Mouse (Mus musculus): ENCODE data around the gene Acadm. TPM values are rescaled to one million over a fixed set of nuclear protein-coding genes. Genes with fewer than 3 reads are reported as not detected.
A peak's percentile ranks its signal among the peaks of the same experiment; 100 is the strongest.

Gene Acadm
- polyA plus RNA-seq, 1 experiment from 2014 or later = 58.4 TPM

DNA sequence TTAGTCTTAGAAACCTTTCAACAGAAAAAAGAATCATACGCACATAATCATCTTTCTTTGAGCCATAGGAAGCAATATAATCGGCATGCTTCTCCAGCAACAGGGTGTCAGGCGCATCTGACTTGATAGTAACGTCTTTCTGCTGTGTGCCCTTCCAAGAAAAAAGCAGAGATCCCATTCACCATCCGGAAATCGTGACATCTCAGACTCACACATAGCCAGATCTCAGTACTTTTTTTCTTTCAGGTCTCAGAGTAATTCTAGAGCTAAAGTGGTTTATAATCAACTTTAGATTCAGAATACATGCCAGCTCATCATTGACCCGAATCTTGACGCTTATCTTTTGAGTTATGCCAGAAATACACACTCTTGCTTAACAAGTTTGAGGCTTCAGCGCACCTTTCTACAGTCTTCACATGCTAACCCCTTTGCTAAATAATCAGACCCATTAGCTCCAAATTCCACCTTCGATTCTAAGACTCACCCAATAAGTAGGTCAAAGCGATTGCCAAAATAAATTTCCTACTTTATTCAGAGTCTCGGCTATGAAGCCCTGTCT lies 32.5 kb downstream of the Acadm start:
- WGBS = 4% methylated on average over 12 of the region's 12 CpGs
- Histone ChIP-seq H3K4me1 (peaks cover 25% of the 10 kb centered on the region), H3K4me2 (replicated peaks) (peak overlapping the region; percentile 83), H3K27me3 (no peaks in the 10 kb centered on the region), H3K27ac (peak overlapping the region; percentile 87), H3K9ac (peak overlapping the region; percentile 95), H3K4me3 (peak overlapping the region; percentile 84), H3K36me3 (peaks cover 43% of the 10 kb centered on the region), H3K9me3 (no peaks in the 10 kb centered on the region)
- ATAC-seq (ENCODE audit: insufficient number of reproducible peaks, insufficient read depth, low FRiP score, low TSS enrichment) = no peak

DNA sequence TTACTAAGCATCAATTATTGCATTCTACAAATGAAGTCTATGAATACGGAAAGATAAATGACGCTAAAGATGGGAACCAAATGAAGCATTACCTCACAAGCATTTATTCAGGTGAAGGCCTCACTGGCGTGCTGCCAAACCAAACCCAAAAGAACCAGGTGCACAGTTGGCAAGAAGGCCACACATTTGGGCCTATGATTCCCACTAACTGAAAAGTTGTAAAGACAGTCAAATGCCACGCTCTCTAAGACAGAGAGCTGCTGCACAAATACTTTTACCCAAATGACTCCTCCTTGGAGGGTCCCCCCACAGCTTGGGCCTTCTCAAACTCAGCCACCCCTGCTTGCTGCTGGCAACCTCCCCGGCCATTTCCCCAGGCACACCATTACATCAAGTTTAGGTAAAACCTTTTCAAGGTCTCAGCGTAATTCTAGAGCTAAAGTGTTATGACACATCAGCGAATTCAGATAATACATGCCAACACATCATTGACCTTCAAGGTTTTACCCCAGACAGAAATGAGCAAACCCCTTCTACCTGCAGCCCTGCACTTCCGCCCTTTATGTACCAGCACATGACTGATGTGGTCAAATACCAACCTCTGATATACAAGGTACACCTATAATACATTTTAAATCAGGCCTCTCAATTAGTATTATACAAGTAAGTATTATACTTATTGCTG lies 33.1 kb downstream of the Acadm start:
- Histone ChIP-seq H3K4me3 (peak overlapping the region; percentile 84), H3K4me2 (replicated peaks) (peak overlapping the region; percentile 83), H3K9me3 (no peaks in the 10 kb centered on the region), H3K9ac (peak overlapping the region; percentile 95), H3K36me3 (peaks cover 49% of the 10 kb centered on the region), H3K27me3 (no peaks in the 10 kb centered on the region), H3K27ac (0 out of 2 replicates have a peak overlapping the region, but pooled peaks have one; percentile 11), H3K4me1 (peaks cover 25% of the 10 kb centered on the region)
- WGBS = 51% methylated on average over 8 of the region's 8 CpGs
- ATAC-seq (ENCODE audit: insufficient number of reproducible peaks, insufficient read depth, low FRiP score, low TSS enrichment) = no peak

DNA sequence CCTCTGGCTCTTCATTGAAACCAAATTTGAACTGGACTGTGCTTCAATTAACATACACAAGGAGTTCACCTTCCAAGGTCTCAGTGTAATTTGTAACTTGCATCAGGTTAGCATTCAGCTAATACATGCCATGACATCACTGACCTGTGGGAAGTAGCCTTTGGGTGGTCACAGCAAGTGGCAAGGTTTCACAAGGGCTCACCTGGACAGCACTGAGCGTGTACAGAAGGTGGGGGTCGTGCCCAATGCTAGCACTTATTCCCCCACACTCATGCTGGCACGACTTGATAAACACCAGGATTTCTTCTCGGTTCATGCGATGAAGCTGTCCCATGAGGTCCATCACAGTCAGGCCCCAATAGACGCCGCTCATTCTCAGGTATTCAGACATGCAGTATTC lies 33.9 kb downstream of the Acadm start:
- Histone ChIP-seq H3K27ac (no peak overlapping the region), H3K9ac (peak overlapping the region; percentile 95; the same call in 1 of the 2 replicates), H3K27me3 (no peaks in the 10 kb centered on the region), H3K4me2 (replicated peaks) (peak overlapping the region; percentile 83), H3K9me3 (no peaks in the 10 kb centered on the region), H3K4me1 (peaks cover 25% of the 10 kb centered on the region), H3K4me3 (peak overlapping the region; percentile 84), H3K36me3 (peaks cover 58% of the 10 kb centered on the region)
- ATAC-seq (ENCODE audit: insufficient number of reproducible peaks, insufficient read depth, low FRiP score, low TSS enrichment) = no peak
- WGBS = 71% methylated on average over 7 of the region's 7 CpGs

DNA sequence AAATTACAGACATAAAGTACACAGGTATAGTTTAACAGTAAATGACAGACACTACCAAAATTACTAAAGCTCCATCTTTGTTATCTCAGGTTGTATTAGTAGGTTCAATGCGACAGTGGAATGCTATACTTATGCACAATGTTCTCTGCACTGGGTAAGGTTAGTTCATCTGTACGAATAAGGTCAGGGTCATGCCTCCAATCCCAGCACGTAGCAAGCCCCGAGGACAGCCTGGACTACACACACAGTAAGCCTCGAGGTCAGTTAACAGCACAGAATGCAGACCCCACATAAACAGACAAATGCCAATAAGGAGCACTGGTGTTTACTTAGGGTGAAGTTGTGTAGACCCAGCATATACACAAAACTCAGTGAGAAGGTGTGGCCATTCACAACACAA lies 35.5 kb downstream of the Acadm start:
- no peak overlapping the region for H3K27ac ChIP-seq
- no peak for ATAC-seq (ENCODE audit: insufficient number of reproducible peaks, insufficient read depth, low FRiP score, low TSS enrichment)
- H3K4me2 ChIP-seq (replicated peaks) = no peak overlapping the region
- peaks cover 70% of the 10 kb centered on the region for H3K36me3 ChIP-seq
- H3K4me3 ChIP-seq = no peak overlapping the region
- no peaks in the 10 kb centered on the region for H3K9me3 ChIP-seq
- H3K4me1 ChIP-seq = peaks cover 25% of the 10 kb centered on the region
- no peak overlapping the region for H3K9ac ChIP-seq
- no peaks in the 10 kb centered on the region for H3K27me3 ChIP-seq
- 75% methylated on average over 5 of the region's 5 CpGs for WGBS

DNA sequence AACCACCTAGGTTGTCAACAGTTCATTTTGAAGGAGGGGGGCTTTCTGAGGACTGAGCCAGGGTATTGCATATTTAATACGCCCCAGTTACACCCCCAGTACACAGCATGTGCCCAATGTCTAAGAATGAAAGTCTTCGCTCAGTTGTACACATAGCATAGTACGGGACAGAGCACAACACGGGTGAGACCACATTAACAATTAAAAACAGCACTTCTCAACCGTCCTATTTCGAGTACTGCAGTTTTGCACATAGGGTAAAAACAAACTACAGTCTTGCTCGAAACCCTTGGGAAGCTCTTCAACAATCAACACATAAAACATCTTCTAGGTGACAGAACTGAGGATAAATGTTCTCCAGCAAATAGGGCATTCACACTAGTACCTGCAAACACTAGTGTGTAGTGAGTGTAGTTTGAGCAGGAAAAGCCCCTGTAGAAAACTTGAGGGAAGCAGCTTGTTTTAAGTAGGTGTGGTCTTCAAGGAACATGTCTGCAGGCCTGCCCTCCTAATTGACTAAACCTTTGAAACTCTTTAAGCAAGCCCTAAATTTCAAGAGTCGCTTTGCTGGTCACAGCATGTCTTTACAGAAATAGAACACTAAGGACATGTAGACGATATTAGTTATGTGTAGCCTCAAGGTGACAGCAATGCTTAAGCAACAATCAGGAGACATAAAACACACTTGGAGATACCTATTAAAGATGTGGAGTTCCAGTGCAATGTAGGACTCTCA lies 38.1 kb downstream of the Acadm start, which contains the start of gene Msh4:
TSS of gene Msh4 (minus strand) at position 3 of the 736 bp plus-strand sequence.
- Histone ChIP-seq H3K4me1 (peaks cover 21% of the 10 kb centered on the region), H3K27me3 (no peaks in the 10 kb centered on the region), H3K4me3 (no peak within 1 kb of the TSS), H3K9ac (no peak within 1 kb of the TSS), H3K9me3 (no peaks in the 10 kb centered on the region), H3K36me3 (peaks cover 76% of the 10 kb centered on the region), H3K4me2 (replicated peaks) (no peak within 1 kb of the TSS), H3K27ac (no peak within 1 kb of the TSS)
- 0 out of 2 replicates have a peak, but pooled peaks have one; percentile 48 for ATAC-seq (ENCODE audit: insufficient number of reproducible peaks, insufficient read depth, low FRiP score, low TSS enrichment)
- WGBS = 83% methylated on average over 9 of the region's 9 CpGs

DNA sequence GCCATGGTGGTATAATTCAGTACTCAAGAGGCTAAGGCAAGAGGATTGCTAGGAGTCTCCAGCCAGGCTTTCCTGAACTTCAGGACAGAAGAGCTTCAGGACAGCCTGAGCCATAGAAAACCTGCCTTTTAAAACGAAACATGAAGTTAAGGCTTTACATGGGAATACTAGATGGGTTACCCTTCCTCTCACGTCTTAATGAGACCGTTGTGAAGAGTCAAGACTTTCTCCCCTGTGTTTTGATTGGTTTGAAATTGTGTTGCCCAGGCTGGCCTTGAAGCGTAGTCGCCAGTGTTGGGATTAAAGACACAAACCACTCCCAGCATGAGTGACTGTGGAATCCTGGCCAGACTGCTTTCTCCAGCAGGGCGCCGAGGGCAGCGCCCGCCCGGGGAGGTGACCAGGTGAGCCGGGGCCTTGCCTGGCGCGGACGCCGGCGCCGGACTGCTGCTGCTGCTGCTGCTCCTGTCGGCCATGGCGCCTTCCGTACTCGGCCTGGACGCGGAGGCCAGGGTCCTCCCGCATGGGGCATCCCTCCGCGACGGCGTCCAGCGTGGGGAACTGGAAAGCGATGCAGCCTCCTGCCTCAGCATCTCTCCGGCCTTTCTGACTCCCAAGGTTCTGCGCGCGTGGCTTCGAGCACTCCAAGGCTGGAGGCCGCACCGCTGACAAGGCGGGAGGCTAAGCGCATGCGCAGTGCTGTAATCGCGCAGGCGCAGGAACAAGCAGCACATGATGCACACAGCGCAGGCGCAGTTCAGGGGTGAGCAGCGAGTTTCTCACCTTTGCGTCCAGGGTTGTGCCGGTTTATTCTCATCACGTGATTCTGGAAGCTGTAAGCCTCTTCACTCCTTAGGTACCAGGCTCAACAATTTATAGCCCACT lies 38.9 kb downstream of the Acadm start:
- H3K36me3 ChIP-seq = peaks cover 68% of the 10 kb centered on the region
- WGBS = 84% methylated on average over 49 of the region's 49 CpGs
- no peak; the same call in 1 of the 2 replicates for ATAC-seq (ENCODE audit: insufficient number of reproducible peaks, insufficient read depth, low FRiP score, low TSS enrichment)

DNA sequence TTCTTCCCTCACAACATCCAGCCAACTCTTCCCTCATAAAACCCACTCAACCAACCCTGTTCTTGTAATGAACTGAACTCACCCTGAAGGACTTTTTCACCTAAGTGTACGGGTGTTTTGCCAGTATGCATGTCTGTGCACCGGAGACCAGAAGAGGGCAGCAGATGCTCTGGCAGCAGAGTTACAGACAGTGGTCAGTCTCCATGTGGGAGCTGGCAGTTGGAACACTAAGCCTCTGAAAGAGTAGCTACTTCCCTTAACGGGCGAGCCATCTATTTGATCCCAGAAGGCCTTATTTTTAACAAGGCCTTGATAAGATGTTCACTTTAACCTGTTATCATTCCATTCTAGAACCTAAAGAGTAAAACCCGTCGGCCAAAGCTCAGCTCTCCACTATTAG lies 39.8 kb downstream of the Acadm start:
- Histone ChIP-seq H3K9ac (no peak overlapping the region), H3K27me3 (no peaks in the 10 kb centered on the region), H3K27ac (no peak overlapping the region), H3K4me1 (peaks cover 8% of the 10 kb centered on the region; the same call in 1 of the 2 replicates), H3K9me3 (no peaks in the 10 kb centered on the region), H3K4me3 (no peak overlapping the region), H3K36me3 (peaks cover 59% of the 10 kb centered on the region), H3K4me2 (replicated peaks) (no peak overlapping the region)
- no peak for ATAC-seq (ENCODE audit: insufficient number of reproducible peaks, insufficient read depth, low FRiP score, low TSS enrichment)
- WGBS = 78% methylated on average over 6 of the region's 6 CpGs

More for the DNA sequence above, 38.9 kb downstream of the Acadm start:
- no peak overlapping the region for H3K27ac ChIP-seq
- no peaks in the 10 kb centered on the region for H3K27me3 ChIP-seq
- no peak overlapping the region for H3K4me3 ChIP-seq
- H3K4me2 ChIP-seq (replicated peaks) = no peak overlapping the region
- no peaks in the 10 kb centered on the region for H3K9me3 ChIP-seq
- H3K9ac ChIP-seq = no peak overlapping the region
- H3K4me1 ChIP-seq = peaks cover 13% of the 10 kb centered on the region

DNA sequence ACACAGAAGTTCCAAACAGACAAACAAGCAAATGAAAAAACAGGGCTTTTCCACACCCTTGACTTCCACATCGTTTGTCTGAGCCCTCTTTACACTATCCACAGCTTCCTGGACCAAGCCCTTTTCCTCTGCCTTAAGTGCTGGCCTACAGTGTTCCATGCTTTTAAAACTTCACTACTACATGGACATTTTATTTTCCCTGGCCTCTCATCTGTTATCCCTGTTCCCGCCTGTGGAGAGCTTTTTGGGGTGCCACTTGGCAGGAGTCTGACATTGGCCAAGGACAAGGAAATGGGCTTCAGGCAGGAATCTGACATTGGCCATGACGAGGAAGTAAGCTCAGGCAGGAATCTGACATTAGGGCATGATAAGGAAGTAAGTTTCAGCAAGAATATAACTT lies 41.8 kb downstream of the Acadm start:
- Histone ChIP-seq H3K9me3 (no peaks in the 10 kb centered on the region), H3K4me2 (replicated peaks) (no peak overlapping the region), H3K4me3 (no peak overlapping the region), H3K27ac (no peak overlapping the region), H3K4me1 (no peaks in the 10 kb centered on the region), H3K36me3 (peaks cover 39% of the 10 kb centered on the region), H3K9ac (no peak overlapping the region), H3K27me3 (no peaks in the 10 kb centered on the region)
- ATAC-seq (ENCODE audit: insufficient number of reproducible peaks, insufficient read depth, low FRiP score, low TSS enrichment) = no peak
- 65% methylated on average over 3 of the region's 3 CpGs for WGBS

DNA sequence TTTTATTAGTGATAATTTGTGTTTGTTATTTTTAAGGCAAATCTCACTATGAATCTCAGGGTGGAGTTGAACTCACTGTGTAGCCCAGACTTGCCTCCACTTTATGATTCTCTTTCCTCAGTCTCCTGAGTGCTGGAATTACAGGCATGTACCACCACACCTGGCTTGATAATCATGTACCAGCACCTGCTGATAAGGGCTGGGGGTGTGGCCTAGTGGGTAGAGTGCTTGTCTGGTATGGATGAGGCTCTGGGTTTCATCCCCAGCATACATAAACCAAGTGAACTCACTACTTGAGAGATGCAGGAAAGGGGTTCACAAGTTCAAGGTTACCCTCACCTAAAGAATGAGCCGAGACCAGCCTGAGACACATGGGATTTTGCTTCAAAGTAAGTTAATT lies 42.5 kb downstream of the Acadm start:
- ATAC-seq (ENCODE audit: insufficient number of reproducible peaks, insufficient read depth, low FRiP score, low TSS enrichment) = no peak
- H3K4me2 ChIP-seq (replicated peaks) = no peak overlapping the region
- H3K4me3 ChIP-seq = no peak overlapping the region
- H3K4me1 ChIP-seq = no peaks in the 10 kb centered on the region
- peaks cover 33% of the 10 kb centered on the region for H3K36me3 ChIP-seq
- no peaks in the 10 kb centered on the region for H3K9me3 ChIP-seq
- WGBS = 70% methylated on average over 1 of the region's 1 CpGs
- no peaks in the 10 kb centered on the region for H3K27me3 ChIP-seq
- H3K27ac ChIP-seq = no peak overlapping the region
- H3K9ac ChIP-seq = no peak overlapping the region

DNA sequence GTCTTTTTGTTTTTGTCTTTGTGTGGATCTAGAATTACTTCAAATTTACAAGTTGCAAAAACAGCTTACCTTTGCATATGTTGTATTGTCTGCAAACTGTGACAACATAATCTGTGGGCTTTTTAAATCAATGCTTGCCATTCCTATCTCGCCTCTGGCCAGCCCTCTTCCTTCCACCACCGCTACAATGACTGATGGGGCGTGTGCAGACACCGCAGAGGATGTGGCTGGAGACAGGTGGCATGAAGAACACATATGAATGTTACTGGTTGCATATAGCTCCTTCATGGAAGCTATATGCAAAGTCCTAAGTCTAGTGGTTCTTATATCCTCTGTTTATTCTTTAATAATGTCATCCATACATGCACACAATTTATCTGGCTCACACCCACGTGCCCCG lies 47.2 kb downstream of the Acadm start:
- ATAC-seq (ENCODE audit: insufficient number of reproducible peaks, insufficient read depth, low FRiP score, low TSS enrichment) = no peak
- Histone ChIP-seq H3K4me2 (replicated peaks) (no peak overlapping the region), H3K36me3 (no peaks in the 10 kb centered on the region), H3K9ac (no peak overlapping the region), H3K4me3 (no peak overlapping the region), H3K9me3 (no peaks in the 10 kb centered on the region), H3K4me1 (no peaks in the 10 kb centered on the region), H3K27me3 (no peaks in the 10 kb centered on the region), H3K27ac (no peak overlapping the region)
- WGBS = 75% methylated on average over 6 of the region's 6 CpGs

DNA sequence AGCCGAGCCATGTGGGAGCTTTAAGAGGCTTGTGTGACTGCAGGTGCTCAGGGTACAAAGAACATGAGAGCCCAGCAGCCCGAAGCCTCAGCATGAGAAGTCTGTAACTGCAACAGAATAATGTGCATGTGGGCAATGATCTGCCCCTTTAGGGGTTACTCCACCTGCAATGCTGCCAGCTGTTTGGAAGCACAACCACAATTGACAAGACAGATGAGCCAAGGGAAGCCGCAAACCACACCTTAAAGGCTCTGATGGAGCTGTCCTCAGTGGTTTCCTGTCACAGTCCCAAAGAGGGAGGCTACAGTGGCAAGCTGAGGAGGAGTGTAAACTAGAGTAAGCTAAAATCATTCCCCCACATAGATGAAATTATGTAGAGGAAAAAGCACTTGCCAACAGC lies 49.0 kb downstream of the Acadm start:
- no peaks in the 10 kb centered on the region for H3K36me3 ChIP-seq
- WGBS = 89% methylated on average over 3 of the region's 3 CpGs
- H3K27ac ChIP-seq = no peak overlapping the region
- no peak for ATAC-seq (ENCODE audit: insufficient number of reproducible peaks, insufficient read depth, low FRiP score, low TSS enrichment)
- no peak overlapping the region for H3K4me2 ChIP-seq (replicated peaks)
- H3K9ac ChIP-seq = no peak overlapping the region
- H3K4me1 ChIP-seq = no peaks in the 10 kb centered on the region
- no peaks in the 10 kb centered on the region for H3K9me3 ChIP-seq
- H3K4me3 ChIP-seq = no peak overlapping the region
- H3K27me3 ChIP-seq = no peaks in the 10 kb centered on the region

Data from embryonic facial prominence, embryonic 12.5 days (tissue).